Comparison of ENCODE assay signal across 7 mouse cellular contexts in genomic region chr1:43473734-43474534, GRCm38 (mm10). TPM values are rescaled to one million over a fixed set of nuclear protein-coding genes. Genes with fewer than 3 reads are reported as not detected.
DNase-seq lines count a peak whose midpoint lies in the region; ATAC-seq and TF ChIP-seq lines count a peak whose summit lies in the region.

No protein-coding gene starts in this region.

- no peaks in the 10 kb centered on the region for H3K36me3 ChIP-seq in midbrain, embryonic 15.5 days (replicated peaks)
- no peaks in the 10 kb centered on the region for H3K36me3 ChIP-seq in midbrain, embryonic 13.5 days
- H3K36me3 ChIP-seq in midbrain, postnatal 0 days (ENCODE audit: insufficient read depth, low read length): no peaks in the 10 kb centered on the region

- no peak overlapping the region for H3K27ac ChIP-seq in midbrain, embryonic 15.5 days
- no peak overlapping the region; the same call in 1 of the 2 replicates for H3K27ac ChIP-seq in midbrain, embryonic 13.5 days
- H3K27ac ChIP-seq in midbrain, postnatal 0 days (ENCODE audit: low read depth, low read length): no peak overlapping the region

- H3K27me3 ChIP-seq in midbrain, embryonic 15.5 days (replicated peaks): no peaks in the 10 kb centered on the region
- H3K27me3 ChIP-seq in midbrain, embryonic 13.5 days: no peaks in the 10 kb centered on the region
- no peaks in the 10 kb centered on the region for H3K27me3 ChIP-seq in midbrain, postnatal 0 days (ENCODE audit: insufficient read depth, low read length)

- TF ChIP-seq CTCF in midbrain, postnatal 0 days (IDR thresholded peaks at IDR 0.05): no peak

- peak; percentile 34 for DNase-seq in c-Kit-positive CD71-positive TER-119-positive erythroid progenitor cells, embryonic 14.5 days (ENCODE audit: low spot score)
- DNase-seq in layer of hippocampus, postnatal 25 days (ENCODE audit: extremely low spot score in 1 of 2, low spot score in 1 of 2): peak; percentile 51 to 69
- peak; percentile 61 for DNase-seq in midbrain, postnatal 0 days (ENCODE audit: low spot score)
- DNase-seq in embryo, embryonic 11 days: no peak

- H3K4me2 ChIP-seq in midbrain, embryonic 15.5 days: no peak overlapping the region
- no peak overlapping the region for H3K4me2 ChIP-seq in midbrain, embryonic 13.5 days (replicated peaks)
- no peak overlapping the region for H3K4me2 ChIP-seq in midbrain, postnatal 0 days (ENCODE audit: low read depth, low read length, poor library complexity, severe bottlenecking)

- H3K9me3 ChIP-seq in midbrain, embryonic 15.5 days: no peaks in the 10 kb centered on the region
- H3K9me3 ChIP-seq in midbrain, embryonic 13.5 days: no peaks in the 10 kb centered on the region
- no peaks in the 10 kb centered on the region for H3K9me3 ChIP-seq in midbrain, postnatal 0 days (ENCODE audit: low read length)

- H3K9ac ChIP-seq in midbrain, embryonic 15.5 days: no peak overlapping the region
- H3K9ac ChIP-seq in midbrain, embryonic 13.5 days (replicated peaks): no peak overlapping the region
- H3K9ac ChIP-seq in midbrain, postnatal 0 days (replicated peaks; ENCODE audit: low read length, poor library complexity, severe bottlenecking): no peak overlapping the region

- no peak overlapping the region for H3K4me3 ChIP-seq in midbrain, embryonic 15.5 days
- no peak overlapping the region for H3K4me3 ChIP-seq in midbrain, embryonic 13.5 days (replicated peaks)
- no peak overlapping the region for H3K4me3 ChIP-seq in midbrain, postnatal 0 days (ENCODE audit: low read depth, low read length)

- H3K4me1 ChIP-seq in midbrain, embryonic 15.5 days: peaks cover 16% of the 10 kb centered on the region; the same call in 1 of the 2 replicates
- H3K4me1 ChIP-seq in midbrain, embryonic 13.5 days (replicated peaks): peaks cover 31% of the 10 kb centered on the region
- H3K4me1 ChIP-seq in midbrain, postnatal 0 days (ENCODE audit: insufficient read depth, low read length): peaks cover 2% of the 10 kb centered on the region; the same call in 1 of the 2 replicates

- 0 out of 2 replicates have a peak, but pooled peaks have one; percentile 25 for ATAC-seq in midbrain, embryonic 15.5 days (replicated peaks)
- no peak for ATAC-seq in midbrain, embryonic 13.5 days
- ATAC-seq in erythroid progenitor cell, adult 5-6 weeks (replicated peaks; ENCODE audit: low FRiP score, poor library complexity, severe bottlenecking): peak; percentile 50; the same call in 1 of the 2 replicates
- no peak for ATAC-seq in midbrain, postnatal 0 days (ENCODE audit: low FRiP score)

- WGBS in midbrain, embryonic 15.5 days: 78% methylated on average over 5 of the region's 5 CpGs
- WGBS in midbrain, embryonic 13.5 days: 89% methylated on average over 5 of the region's 5 CpGs
- 86% methylated on average over 5 of the region's 5 CpGs for WGBS in midbrain, postnatal 0 days

RNA-seq across cellular contexts. Expression of gene Nck2, which starts 29.6 kb away (rescaled TPM):
- polyA plus RNA-seq in midbrain, embryonic 15.5 days (2015; fragmentation: Nextera tagmentation; extraction: Ambion mirVana): 35.5 and 37.6 TPM in 2 replicates
- 31.8 and 35.4 TPM in 2 replicates for polyA plus RNA-seq in midbrain, embryonic 13.5 days (2015; fragmentation: Nextera tagmentation; extraction: Ambion mirVana)
- total RNA-seq in erythroid progenitor cell, adult 5-6 weeks (2015; ENCODE audit: low replicate concordance): 1.8 and 3.4 TPM in 2 replicates
- total RNA-seq in erythroid progenitor cell, adult 5-6 weeks (2017; ENCODE audit: low replicate concordance): 1.2 and 5.3 TPM in 2 replicates
- total RNA-seq in layer of hippocampus, postnatal 25 days (2021): 10 to 100 TPM; 54.3 to 61.0 TPM
- total RNA-seq in midbrain, postnatal 0 days (2014; rRNA removed): 54.9 and 63.5 TPM in 2 replicates
- polyA plus RNA-seq in midbrain, postnatal 0 days (2015; fragmentation: Nextera tagmentation; extraction: Ambion mirVana): 28.3 and 30.2 TPM in 2 replicates

Comparison
In these comparisons a context has a peak if more than half of its experiments do, and no peak if none do; other contexts are left out.
1. ATAC-seq: peak in midbrain, embryonic 15.5 days (single experiment) and erythroid progenitor cell, adult 5-6 weeks (single experiment); none in midbrain, embryonic 13.5 days (single experiment) and midbrain, postnatal 0 days (single experiment).